Mouse (Mus musculus) liver, adult 2 months (tissue): Measurements from ENCODE around the gene Olfr704.

Source experiments
- CTCF ChIP-seq: fragments of 200-500 bp; IDR thresholded peaks from 2 replicates; pipeline ENCODE4 v1.5.1; 2011; ENCODE audit warnings: low read depth, low read length, control low read depth
- POLR2A ChIP-seq: fragments of 200-500 bp; IDR thresholded peaks from 2 replicates; pipeline ENCODE4 v1.6.1; 2011; ENCODE audit warnings: low read length, control low read depth; ENCODE audit not compliant: insufficient read depth; ENCODE audit errors: extremely low read depth

GRCm38 (mm10) chr7:106888062-106888461 lies 25.1 kb downstream of the Olfr704 start, which contains the start of gene Olfr706:
- TF ChIP-seq POLR2A = no peak
- no peak for TF ChIP-seq CTCF
